Mouse (Mus musculus) liver, embryonic 13.5 days (tissue): Measurements from ENCODE around the gene Hmcn1. TPM values are rescaled to one million over a fixed set of nuclear protein-coding genes. Genes with fewer than 3 reads are reported as not detected.

Source experiments
- ATAC-seq: fragments of 200-750 bp; cut with Nextera tagmentation; 2 replicates; pipeline ENCODE4 v1.8.0; 2017; ENCODE audit warnings: low read depth, mild to moderate bottlenecking, moderate number of reproducible peaks, moderate library complexity
- DNase-seq: peaks from one replicate; pipeline ENCODE4 v3.0.0; 2022
- H3K27ac ChIP-seq: fragments of 300-500 bp; sonication (generic); 2 replicates; pipeline ENCODE4 v1.5.1; 2015; ENCODE audit warnings: moderate library complexity, mild to moderate bottlenecking, inconsistent platforms
- H3K27me3 ChIP-seq: fragments of 300-500 bp; sonication (generic); 2 replicates; pipeline ENCODE4 v1.6.1; 2015; ENCODE audit warnings: mild to moderate bottlenecking, inconsistent platforms
- H3K36me3 ChIP-seq: fragments of 300-500 bp; sonication (generic); 2 replicates; pipeline ENCODE4 v1.6.1; 2015; ENCODE audit warnings: mild to moderate bottlenecking, inconsistent platforms
- H3K4me1 ChIP-seq: fragments of 300-500 bp; sonication (generic); replicated peaks from 2 replicates; pipeline ENCODE4 v1.6.1; 2015; ENCODE audit warnings: inconsistent platforms
- H3K4me2 ChIP-seq: fragments of 300-500 bp; sonication (generic); 2 replicates; pipeline ENCODE4 v1.6.1; 2015; ENCODE audit warnings: inconsistent platforms, mild to moderate bottlenecking, moderate library complexity
- H3K4me3 ChIP-seq: fragments of 300-500 bp; sonication (generic); replicated peaks from 2 replicates; pipeline ENCODE4 v1.5.1; 2015; ENCODE audit warnings: mild to moderate bottlenecking, inconsistent platforms
- H3K9ac ChIP-seq: fragments of 300-500 bp; sonication (generic); 2 replicates; pipeline ENCODE4 v1.6.1; 2015; ENCODE audit warnings: mild to moderate bottlenecking, inconsistent platforms
- H3K9me3 ChIP-seq: fragments of 300-500 bp; sonication (generic); replicated peaks from 2 replicates; pipeline ENCODE4 v1.6.1; 2016; ENCODE audit warnings: inconsistent platforms
- WGBS: fragments of 180-500 bp; shearing (Covaris S2); methylation state at CpG from one replicate; pipeline ENCODE4 v1.1.7; 2015; ENCODE audit not compliant: insufficient replicate concordance; 5-methylcytosine and 5-hydroxymethylcytosine counted together
- polyA plus RNA-seq: library from polyadenylated mRNA; unstranded; fragments of >200 nt; fragmentation: Nextera tagmentation; extraction: Ambion mirVana; gene quantifications from 2 replicates; pipeline ENCODE4 v1.2.1, GENCODE M21; 2015

The Hmcn1 gene
- polyA plus RNA-seq, 1 experiment from 2014 or later: 1.9 TPM

DNA sequence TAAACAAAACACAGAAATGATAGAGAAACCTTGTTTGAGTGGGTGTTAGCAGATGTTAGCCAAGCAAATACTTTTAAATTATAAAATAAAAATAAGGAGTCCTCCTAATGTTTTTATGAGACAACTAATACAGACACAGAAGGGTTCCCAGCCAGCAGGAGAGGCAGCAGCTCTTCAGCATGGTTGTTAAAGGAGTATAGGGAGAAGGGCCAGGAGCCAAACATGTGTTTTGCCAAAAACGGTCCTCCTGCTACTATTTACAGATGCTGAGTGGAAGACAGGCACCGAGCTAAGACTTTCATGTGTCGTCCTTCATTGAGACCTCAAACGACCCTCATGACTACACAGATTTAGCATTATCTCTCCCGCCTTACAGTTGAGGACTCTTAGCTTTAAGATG, 281.8 kb downstream of the Hmcn1 start:
- H3K27me3 ChIP-seq: no peaks in the 10 kb centered on the region
- H3K36me3 ChIP-seq: no peaks in the 10 kb centered on the region
- H3K9ac ChIP-seq: no peak overlapping the region
- H3K9me3 ChIP-seq: no peaks in the 10 kb centered on the region
- DNase-seq (no peak), ATAC-seq (no peak)
- H3K4me2 ChIP-seq: no peak overlapping the region
- H3K4me3 ChIP-seq: no peak overlapping the region
- WGBS: 50% methylated on average over 5 of the region's 5 CpGs
- H3K4me1 ChIP-seq: no peaks in the 10 kb centered on the region
- H3K27ac ChIP-seq: no peak overlapping the region

DNA sequence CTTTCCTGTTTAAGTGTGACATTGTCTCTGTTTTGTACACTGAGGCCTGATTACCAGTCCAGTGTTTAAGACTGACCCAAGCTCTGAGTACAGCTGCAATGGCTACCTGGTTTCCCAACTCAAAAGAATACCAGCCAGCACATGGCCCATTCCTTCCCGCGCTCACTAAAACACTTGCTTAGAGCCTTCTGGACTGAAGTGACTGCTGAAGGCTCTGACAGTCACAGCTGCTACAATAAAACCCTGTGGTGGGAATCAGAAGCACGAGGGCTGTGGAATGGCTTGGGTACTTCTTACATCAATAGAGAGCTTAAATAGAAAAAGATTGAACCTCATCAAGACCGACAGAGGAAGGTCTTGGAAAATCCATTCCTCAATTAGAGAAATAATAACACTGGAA, 286.7 kb downstream of the Hmcn1 start:
- no peak for DNase-seq
- Histone ChIP-seq H3K27me3 (no peaks in the 10 kb centered on the region), H3K9ac (no peak overlapping the region), H3K27ac (no peak overlapping the region), H3K4me3 (no peak overlapping the region), H3K4me2 (no peak overlapping the region), H3K36me3 (no peaks in the 10 kb centered on the region), H3K9me3 (no peaks in the 10 kb centered on the region), H3K4me1 (no peaks in the 10 kb centered on the region)
- WGBS: 60% methylated on average over 4 of the region's 4 CpGs
- no peak for ATAC-seq

DNA sequence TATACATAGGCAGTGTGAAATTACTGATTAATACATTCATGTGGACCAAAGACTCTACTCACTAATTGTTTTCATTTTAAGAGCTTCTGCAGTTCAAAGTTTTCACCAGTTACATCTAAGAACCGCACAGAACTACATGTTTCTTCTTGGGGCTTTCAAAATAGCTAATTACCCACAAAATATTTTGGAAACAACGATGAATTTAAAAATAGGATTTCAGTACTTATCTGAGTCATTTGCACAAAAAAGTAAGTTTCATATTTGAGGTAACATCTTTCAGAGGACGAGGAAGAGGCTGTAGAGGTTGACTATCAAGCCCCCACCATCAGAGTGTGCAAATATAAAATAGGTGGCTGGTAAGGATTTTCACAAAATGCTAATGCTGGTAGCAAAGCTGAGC, 295.5 kb downstream of the Hmcn1 start:
- Histone ChIP-seq H3K27ac (no peak overlapping the region), H3K27me3 (no peaks in the 10 kb centered on the region), H3K4me3 (no peak overlapping the region), H3K9ac (no peak overlapping the region), H3K4me1 (no peaks in the 10 kb centered on the region), H3K4me2 (no peak overlapping the region), H3K9me3 (no peaks in the 10 kb centered on the region), H3K36me3 (no peaks in the 10 kb centered on the region)
- DNase-seq (no peak), ATAC-seq (no peak)
- 57% methylated on average over 3 of the region's 3 CpGs for WGBS

DNA sequence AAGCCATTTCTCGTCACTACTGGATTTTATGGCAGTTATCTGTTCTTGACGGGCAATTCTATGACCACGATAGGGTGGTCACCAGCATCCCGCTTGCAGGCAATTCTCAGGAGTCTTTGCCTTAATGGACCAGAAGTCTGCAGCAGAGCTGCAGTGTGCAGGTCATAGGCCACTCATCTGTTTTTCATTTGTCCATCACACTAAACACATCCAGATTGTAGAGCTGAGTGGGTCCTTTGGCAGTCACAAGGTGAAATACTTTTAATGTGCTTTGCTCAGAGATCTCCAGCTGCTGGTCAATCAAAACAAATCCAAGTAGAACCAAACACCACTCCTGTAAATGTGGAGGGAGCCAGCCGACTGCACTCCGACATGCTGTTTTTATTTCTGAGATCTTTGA, 311.2 kb downstream of the Hmcn1 start:
- no peak overlapping the region for H3K4me2 ChIP-seq
- DNase-seq (no peak), ATAC-seq (no peak)
- no peaks in the 10 kb centered on the region for H3K4me1 ChIP-seq
- H3K4me3 ChIP-seq: no peak overlapping the region
- no peak overlapping the region for H3K9ac ChIP-seq
- H3K36me3 ChIP-seq: no peaks in the 10 kb centered on the region
- no peak overlapping the region for H3K27ac ChIP-seq
- WGBS: 73% methylated on average over 6 of the region's 6 CpGs
- no peaks in the 10 kb centered on the region for H3K27me3 ChIP-seq
- no peaks in the 10 kb centered on the region for H3K9me3 ChIP-seq

DNA sequence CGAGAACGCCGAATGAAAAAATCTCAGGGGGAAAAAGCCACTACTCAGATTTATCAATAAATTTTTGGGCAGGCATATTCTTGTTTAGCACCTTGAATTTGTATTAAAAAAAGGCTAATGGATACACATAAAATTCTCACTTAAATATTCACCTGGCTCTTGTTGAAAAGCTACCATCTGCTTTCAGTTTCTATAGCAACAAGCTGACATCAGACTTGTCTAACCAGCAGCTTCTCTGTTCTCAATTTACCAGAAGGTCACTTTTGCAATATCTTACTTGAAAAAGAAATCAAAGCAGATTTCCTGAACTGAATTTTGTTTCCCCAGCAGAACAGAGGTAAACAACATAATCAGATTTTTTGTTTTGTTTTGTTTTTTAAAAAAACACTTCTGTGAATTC, 311.8 kb downstream of the Hmcn1 start:
- no peak for ATAC-seq
- H3K27ac ChIP-seq: no peak overlapping the region
- 75% methylated on average over 3 of the region's 3 CpGs for WGBS
- no peak for DNase-seq
- H3K9me3 ChIP-seq: no peaks in the 10 kb centered on the region
- H3K4me2 ChIP-seq: no peak overlapping the region
- H3K4me3 ChIP-seq: no peak overlapping the region
- no peaks in the 10 kb centered on the region for H3K27me3 ChIP-seq
- H3K4me1 ChIP-seq: no peaks in the 10 kb centered on the region
- H3K9ac ChIP-seq: no peak overlapping the region
- no peaks in the 10 kb centered on the region for H3K36me3 ChIP-seq

DNA sequence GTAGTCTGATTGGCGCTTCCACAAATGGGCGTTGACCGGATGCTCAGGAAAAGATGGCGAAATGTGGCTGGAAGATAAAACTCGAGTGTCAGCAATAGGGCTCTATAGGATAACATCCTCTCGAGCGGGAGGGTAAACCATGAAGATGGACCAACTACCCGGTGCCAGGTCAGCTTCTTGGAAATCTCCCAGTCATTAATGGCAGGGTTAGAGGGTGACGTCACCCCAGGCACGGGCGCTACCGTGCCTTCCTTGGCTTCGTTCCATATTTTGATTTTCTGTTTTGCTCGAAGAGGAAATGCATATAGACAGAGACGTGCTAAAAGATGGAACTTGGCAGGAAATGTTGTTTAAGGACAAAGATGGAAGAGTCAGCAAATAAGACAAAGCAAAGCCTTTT, 312.2 kb downstream of the Hmcn1 start:
- Histone ChIP-seq H3K4me3 (no peak overlapping the region), H3K27ac (no peak overlapping the region), H3K4me2 (no peak overlapping the region), H3K36me3 (no peaks in the 10 kb centered on the region), H3K27me3 (no peaks in the 10 kb centered on the region), H3K9me3 (no peaks in the 10 kb centered on the region), H3K9ac (no peak overlapping the region), H3K4me1 (no peaks in the 10 kb centered on the region)
- DNase-seq (no peak), ATAC-seq (no peak)
- WGBS: 70% methylated on average over 15 of the region's 15 CpGs

DNA sequence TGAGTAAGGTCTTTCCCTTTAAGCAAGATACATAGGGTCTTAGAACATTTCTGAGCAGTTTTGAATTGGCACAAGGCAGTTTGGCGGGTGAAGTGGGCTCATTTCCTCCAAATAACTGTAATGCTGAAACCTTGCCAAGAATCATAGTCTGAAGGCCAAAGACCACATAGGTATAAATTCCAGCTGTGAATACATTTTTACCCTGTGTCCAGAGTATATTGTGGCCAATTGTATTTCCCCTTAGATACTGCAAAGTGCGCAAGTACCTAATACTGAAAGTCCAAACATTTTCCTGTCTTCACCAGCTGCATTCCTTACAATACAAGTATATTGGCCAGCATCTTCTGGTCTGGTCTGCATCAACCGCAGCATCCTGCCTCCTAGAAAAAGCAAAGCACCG, 312.9 kb downstream of the Hmcn1 start:
- H3K4me1 ChIP-seq: no peaks in the 10 kb centered on the region
- ATAC-seq (no peak), DNase-seq (no peak)
- H3K4me3 ChIP-seq: no peak overlapping the region
- no peaks in the 10 kb centered on the region for H3K36me3 ChIP-seq
- no peak overlapping the region for H3K9ac ChIP-seq
- no peak overlapping the region for H3K27ac ChIP-seq
- H3K9me3 ChIP-seq: no peaks in the 10 kb centered on the region
- WGBS: 78% methylated on average over 4 of the region's 4 CpGs
- no peaks in the 10 kb centered on the region for H3K27me3 ChIP-seq
- no peak overlapping the region for H3K4me2 ChIP-seq

DNA sequence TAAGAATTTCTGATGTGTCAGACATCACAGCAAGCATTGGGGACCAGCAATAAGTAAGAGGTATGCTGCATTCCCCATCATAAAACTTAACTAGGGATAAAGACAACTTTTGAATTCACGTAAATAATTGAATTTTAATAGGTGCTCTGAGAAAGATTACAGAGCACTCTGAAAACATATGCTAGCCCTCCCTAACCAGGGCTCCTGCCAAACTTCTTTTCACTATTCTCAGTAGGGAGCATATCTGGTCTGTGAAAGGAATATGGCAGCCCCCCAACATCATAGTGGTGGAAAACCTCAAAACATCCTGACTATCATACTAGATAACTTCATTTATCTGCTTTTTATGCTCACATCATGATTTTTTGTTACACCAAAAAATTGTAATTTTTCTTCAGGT, 347.9 kb downstream of the Hmcn1 start:
- Histone ChIP-seq H3K4me3 (no peak overlapping the region), H3K36me3 (no peaks in the 10 kb centered on the region), H3K27ac (no peak overlapping the region), H3K4me2 (no peak overlapping the region), H3K4me1 (no peaks in the 10 kb centered on the region), H3K27me3 (no peaks in the 10 kb centered on the region), H3K9me3 (no peaks in the 10 kb centered on the region), H3K9ac (no peak overlapping the region)
- ATAC-seq: no peak
- DNase-seq: no peak
- WGBS: 73% methylated on average over 1 of the region's 1 CpGs

DNA sequence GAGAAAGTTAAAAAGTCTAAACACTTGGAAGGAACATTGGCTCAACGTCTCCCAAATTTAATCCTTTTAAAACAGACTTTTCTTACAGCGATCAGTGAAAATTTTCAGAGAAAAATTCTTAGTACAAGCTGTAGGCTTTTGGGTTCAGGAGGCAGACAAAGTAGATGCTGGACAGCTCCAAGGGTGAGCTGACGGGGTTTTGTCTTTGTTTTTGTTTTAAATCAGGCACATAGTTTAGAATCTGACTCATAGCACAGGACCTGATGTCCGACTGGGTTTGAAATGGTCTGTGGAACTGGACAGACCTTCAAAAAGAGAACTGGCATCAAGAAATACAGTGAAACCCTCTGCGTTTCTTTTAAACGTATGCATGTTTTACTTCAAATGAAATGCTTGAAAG, 353.7 kb downstream of the Hmcn1 start:
- no peak overlapping the region for H3K27ac ChIP-seq

DNA sequence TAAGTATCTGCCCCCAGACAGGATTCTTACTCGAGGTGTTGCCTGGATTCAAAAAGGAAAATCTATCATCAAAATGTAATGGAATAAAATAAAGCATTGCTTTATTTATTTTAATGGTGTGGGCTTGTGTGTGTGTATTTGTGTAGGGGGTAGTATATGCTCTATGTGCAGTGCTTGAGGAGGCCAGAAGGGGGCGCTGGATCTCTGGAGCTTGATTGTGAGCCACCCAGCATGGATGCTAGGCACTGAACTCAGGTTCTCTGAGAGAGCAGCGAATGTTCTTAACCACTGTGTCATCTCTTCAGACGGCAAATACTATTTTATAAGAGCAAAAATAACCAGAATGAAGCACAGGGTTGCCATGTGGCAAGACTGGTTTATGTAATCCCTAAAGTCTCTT, 360.7 kb downstream of the Hmcn1 start:
- Histone ChIP-seq H3K4me1 (no peaks in the 10 kb centered on the region), H3K36me3 (no peaks in the 10 kb centered on the region), H3K4me3 (no peak overlapping the region), H3K27ac (no peak overlapping the region), H3K4me2 (no peak overlapping the region), H3K27me3 (no peaks in the 10 kb centered on the region), H3K9ac (no peak overlapping the region), H3K9me3 (no peaks in the 10 kb centered on the region)
- ATAC-seq: no peak
- DNase-seq: no peak
- WGBS: 51% methylated on average over 4 of the region's 4 CpGs

More for the DNA sequence above, 353.7 kb downstream of the Hmcn1 start:
- no peak for DNase-seq
- H3K4me1 ChIP-seq: no peaks in the 10 kb centered on the region
- no peak overlapping the region for H3K9ac ChIP-seq
- H3K27me3 ChIP-seq: no peaks in the 10 kb centered on the region
- no peak for ATAC-seq
- 46% methylated on average over 6 of the region's 6 CpGs for WGBS
- H3K9me3 ChIP-seq: no peaks in the 10 kb centered on the region
- H3K4me2 ChIP-seq: no peak overlapping the region
- no peaks in the 10 kb centered on the region for H3K36me3 ChIP-seq
- no peak overlapping the region for H3K4me3 ChIP-seq

DNA sequence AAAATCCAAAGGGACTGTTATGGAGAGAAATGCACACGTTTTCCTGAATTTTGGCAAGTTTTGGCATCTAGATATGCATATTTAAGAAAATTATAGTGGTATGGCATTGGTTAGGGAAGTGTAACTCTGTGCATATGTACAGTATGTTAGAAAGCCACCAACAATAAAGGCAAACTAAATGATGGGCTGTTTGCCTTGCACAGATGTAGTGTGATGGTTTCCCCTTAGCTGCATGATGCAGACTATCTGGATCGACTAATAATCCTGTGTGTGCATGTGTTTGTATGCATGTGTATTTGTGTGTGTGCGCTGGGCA, 361.4 kb downstream of the Hmcn1 start:
- H3K27ac ChIP-seq: no peak overlapping the region
- no peak overlapping the region for H3K4me3 ChIP-seq
- no peaks in the 10 kb centered on the region for H3K9me3 ChIP-seq
- H3K9ac ChIP-seq: no peak overlapping the region
- no peaks in the 10 kb centered on the region for H3K36me3 ChIP-seq
- H3K4me1 ChIP-seq: no peaks in the 10 kb centered on the region
- H3K4me2 ChIP-seq: no peak overlapping the region
- DNase-seq (no peak), ATAC-seq (no peak)
- no peaks in the 10 kb centered on the region for H3K27me3 ChIP-seq
- WGBS: 72% methylated on average over 3 of the region's 3 CpGs

DNA sequence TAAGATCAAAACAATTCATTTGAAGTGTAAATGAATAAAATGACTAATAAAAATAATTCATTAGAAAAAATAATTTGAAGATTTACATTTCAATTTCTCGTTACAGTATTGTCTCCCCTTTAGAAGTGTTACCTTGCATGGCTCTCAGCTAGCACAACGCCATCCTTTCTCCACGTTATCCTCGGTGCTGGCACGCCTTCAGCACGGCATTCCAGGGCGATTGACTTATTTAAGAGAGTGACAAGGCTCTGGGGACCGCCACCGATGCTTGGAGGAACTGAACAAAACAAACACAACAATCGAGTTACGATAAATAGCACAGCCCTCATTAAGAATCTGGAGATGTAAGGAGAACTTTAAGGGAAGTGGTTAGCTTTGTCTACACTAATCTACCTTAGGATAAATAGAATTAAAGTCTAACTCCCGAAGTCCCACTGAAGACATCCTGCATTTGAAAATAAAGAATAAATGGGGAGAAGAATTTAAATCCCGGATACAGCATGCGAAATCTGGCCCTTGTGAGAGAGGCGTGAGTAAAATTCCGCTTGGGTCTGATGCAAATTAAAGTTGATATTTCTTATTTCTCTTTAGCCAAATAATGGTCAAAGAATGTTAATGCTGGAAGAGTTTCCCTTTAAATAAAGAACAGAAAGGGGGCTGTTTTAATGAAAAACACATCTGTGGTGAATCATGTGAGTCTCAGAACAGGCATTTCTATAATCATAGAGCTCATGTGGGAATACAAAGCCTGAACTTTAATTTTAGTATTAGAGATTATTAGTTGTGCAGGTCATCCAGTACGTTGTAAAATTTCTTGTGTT, 362.0 kb downstream of the Hmcn1 start:
- Histone ChIP-seq H3K9me3 (no peaks in the 10 kb centered on the region), H3K4me1 (no peaks in the 10 kb centered on the region), H3K4me2 (no peak overlapping the region), H3K9ac (no peak overlapping the region), H3K27me3 (no peaks in the 10 kb centered on the region), H3K27ac (no peak overlapping the region), H3K4me3 (no peak overlapping the region), H3K36me3 (no peaks in the 10 kb centered on the region)
- DNase-seq (no peak), ATAC-seq (no peak)
- 72% methylated on average over 17 of the region's 17 CpGs for WGBS
